Mouse (Mus musculus) myocyte (in vitro differentiated cells): ENCODE data around the gene Zfpl1. TPM values are rescaled to one million over a fixed set of nuclear protein-coding genes. Genes with fewer than 3 reads are reported as not detected.
"Not testable (repeated sequence)": the region's sequence is repeated elsewhere in the genome, so short reads cannot be mapped to it uniquely, and the experiment has no call there.

Experiments used
- H3K27me3 ChIP-seq: one replicate; pipeline ENCODE4 v1.6.1; 2011; ENCODE audit not compliant: control insufficient read depth, insufficient read depth, insufficient read length
- H3K36me3 ChIP-seq: one replicate; pipeline ENCODE4 v1.6.1; 2011; ENCODE audit not compliant: control insufficient read depth, insufficient read depth
- H3K4me2 ChIP-seq: one replicate; pipeline ENCODE4 v1.6.1; 2011; ENCODE audit warnings: low read depth, control low read depth
- H3K4me3 ChIP-seq: one replicate; pipeline ENCODE4 v1.5.1; 2011; ENCODE audit warnings: mild to moderate bottlenecking, control low read depth, moderate library complexity
- H3K79me2 ChIP-seq: one replicate; pipeline ENCODE4 v1.6.1; 2011; ENCODE audit not compliant: control insufficient read depth, insufficient read depth
- H3ac ChIP-seq: one replicate; pipeline ENCODE4 v1.6.1; 2011; ENCODE audit not compliant: control insufficient read depth, insufficient read length
- CEBPB ChIP-seq: IDR thresholded peaks from 2 replicates; pipeline ENCODE4 v1.6.1; 2011; ENCODE audit warnings: mild to moderate bottlenecking, moderate library complexity; ENCODE audit not compliant: poor library complexity, insufficient read depth, severe bottlenecking
- E2F4 ChIP-seq: IDR thresholded peaks from one replicate; pipeline ENCODE4 v1.6.1; 2011; ENCODE audit warnings: mild to moderate bottlenecking, control low read depth, moderate library complexity; ENCODE audit not compliant: insufficient read depth
- MAX ChIP-seq: IDR thresholded peaks from one replicate; pipeline ENCODE4 v1.6.1; 2011; ENCODE audit warnings: low read depth, mild to moderate bottlenecking, control low read depth
- MYOD1 ChIP-seq, 3 experiments: IDR thresholded peaks; one replicate each; pipeline ENCODE4 v1.6.1; 2011; ENCODE audit warnings: control low read depth in 2 of 3, low read depth in 2 of 3, mild to moderate bottlenecking in 2 of 3, moderate library complexity in 1 of 3; ENCODE audit not compliant: insufficient read length in 2 of 3, control insufficient read depth in 1 of 3
- MYOG ChIP-seq, 3 experiments: IDR thresholded peaks; one replicate each; pipeline ENCODE4 v1.6.1; 2011; ENCODE audit warnings: control low read depth in 2 of 3, low read depth in 2 of 3, mild to moderate bottlenecking in 2 of 3; ENCODE audit not compliant: insufficient read length in 2 of 3, control insufficient read depth in 1 of 3, insufficient read depth in 1 of 3
- POLR2A ChIP-seq: IDR thresholded peaks from one replicate; pipeline ENCODE4 v1.6.1; 2011; ENCODE audit warnings: low read depth, mild to moderate bottlenecking, control low read depth, moderate library complexity; ENCODE audit not compliant: insufficient read length
- POLR2AphosphoS2 ChIP-seq: IDR thresholded peaks from one replicate; pipeline ENCODE4 v1.6.1; 2011; ENCODE audit warnings: low read depth, control low read depth; ENCODE audit not compliant: insufficient read length
- REST ChIP-seq: IDR thresholded peaks from one replicate; pipeline ENCODE4 v1.6.1; 2011; ENCODE audit warnings: mild to moderate bottlenecking, control low read depth, moderate library complexity; ENCODE audit not compliant: insufficient read depth, insufficient read length
- SRF ChIP-seq: IDR thresholded peaks from one replicate; pipeline ENCODE4 v1.6.1; 2011; ENCODE audit warnings: low read depth; ENCODE audit not compliant: control insufficient read depth, insufficient read length
- TCF12 ChIP-seq: IDR thresholded peaks from one replicate; pipeline ENCODE4 v1.6.1; 2011; ENCODE audit warnings: mild to moderate bottlenecking, control low read depth; ENCODE audit not compliant: poor library complexity, insufficient read depth, severe bottlenecking
- TCF3 ChIP-seq: IDR thresholded peaks from one replicate; pipeline ENCODE4 v1.6.1; 2011; ENCODE audit warnings: low read depth, control low read depth; ENCODE audit not compliant: insufficient read length
- USF1 ChIP-seq: IDR thresholded peaks from one replicate; pipeline ENCODE4 v1.6.1; 2011; ENCODE audit warnings: low read depth, mild to moderate bottlenecking, control low read depth, moderate library complexity
- polyA plus RNA-seq: library from polyadenylated mRNA; unstranded; fragments of >200 nt; fragmentation: generic; extraction: Trizol; gene quantifications from one replicate; pipeline ENCODE4 v1.2.1, GENCODE M21; 2012; ENCODE audit warnings: missing spikeins

The Zfpl1 gene
- polyA plus RNA-seq = 68.5 TPM

GRCm38 (mm10) chr19:6084478-6085248 is at the start of gene Zfpl1, which contains the start of gene Cdca5:
Gene Zfpl1 (minus strand): TSS chr19:6084956.
Gene Cdca5 (plus strand): TSS chr19:6084983.
- H3K79me2 ChIP-seq = peaks cover 47% of the 10 kb centered on the region
- H3ac ChIP-seq = peak within 1 kb of the TSS; percentile 74
- peak within 1 kb of the TSS; percentile 89 for H3K4me3 ChIP-seq
- H3K36me3 ChIP-seq = no peaks in the 10 kb centered on the region
- no peak for TF ChIP-seq TCF3
- no peak for TF ChIP-seq REST
- TF ChIP-seq SRF = peak; percentile 94
- TF ChIP-seq E2F4 = peak; percentile 99
- no peak for TF ChIP-seq TCF12
- peak; percentile 20 for TF ChIP-seq POLR2AphosphoS2
- peak in 2 of 3 experiments; percentile 16 for TF ChIP-seq MYOD1 (IDR thresholded peaks at IDR 0.05; ENCODE audit: control insufficient read depth in 1 of 3, insufficient read length in 2 of 3, low read depth in 2 of 3)
- TF ChIP-seq MYOG (IDR thresholded peaks at IDR 0.05; ENCODE audit: control insufficient read depth in 1 of 3, insufficient read depth in 1 of 3, insufficient read length in 2 of 3, low read depth in 2 of 3) = peak in 2 of 3 experiments; percentile 9 to 63
- TF ChIP-seq CEBPB = no peak
- no peak for TF ChIP-seq MAX
- TF ChIP-seq USF1 = no peak
- TF ChIP-seq POLR2A = peak; percentile 64
- H3K27me3 ChIP-seq = no peaks in the 10 kb centered on the region
- peak within 1 kb of the TSS; percentile 97 for H3K4me2 ChIP-seq

- not testable (repeated sequence) for H3ac ChIP-seq, H3K4me3 ChIP-seq, H3K27me3 ChIP-seq, H3K4me2 ChIP-seq, H3K79me2 ChIP-seq, H3K36me3 ChIP-seq
These were observed 48.4 kb upstream of the Zfpl1 start for GRCm38 (mm10) chr19:6133197-6133596.

GRCm38 (mm10) chr19:6132171-6132827 is 47.5 kb upstream of the Zfpl1 start:
- no peak overlapping the region for H3K4me3 ChIP-seq
- no peaks in the 10 kb centered on the region for H3K27me3 ChIP-seq
- no peak for TF ChIP-seq TCF3
- TF ChIP-seq MYOG (IDR thresholded peaks at IDR 0.05; ENCODE audit: control insufficient read depth in 1 of 3, insufficient read depth in 1 of 3, insufficient read length in 2 of 3, low read depth in 2 of 3) = no peak
- TF ChIP-seq POLR2A = no peak
- no peak for TF ChIP-seq POLR2AphosphoS2
- no peak for TF ChIP-seq USF1
- no peak for TF ChIP-seq SRF
- no peak for TF ChIP-seq E2F4
- TF ChIP-seq MAX = no peak
- no peak for TF ChIP-seq REST
- no peak for TF ChIP-seq TCF12
- TF ChIP-seq MYOD1 (IDR thresholded peaks at IDR 0.05; ENCODE audit: control insufficient read depth in 1 of 3, insufficient read length in 2 of 3, low read depth in 2 of 3) = no peak
- TF ChIP-seq CEBPB = no peak
- no peaks in the 10 kb centered on the region for H3K79me2 ChIP-seq
- no peak overlapping the region for H3K4me2 ChIP-seq
- peaks cover 4% of the 10 kb centered on the region for H3K36me3 ChIP-seq
- H3ac ChIP-seq = no peak overlapping the region

GRCm38 (mm10) chr19:6130414-6131128 is 45.8 kb upstream of the Zfpl1 start:
- H3K4me2 ChIP-seq, H3K36me3 ChIP-seq, H3ac ChIP-seq, H3K4me3 ChIP-seq, H3K27me3 ChIP-seq, H3K79me2 ChIP-seq: not testable (repeated sequence)

- H3K36me3 ChIP-seq = no peaks in the 10 kb centered on the region
- H3K4me2 ChIP-seq = peak within 1 kb of the TSS; percentile 84
- TF ChIP-seq MAX (peak; percentile 3), E2F4 (no peak), MYOD1 (IDR thresholded peaks at IDR 0.05; ENCODE audit: control insufficient read depth in 1 of 3, insufficient read length in 2 of 3, low read depth in 2 of 3) (no peak), POLR2AphosphoS2 (peak; percentile 68), CEBPB (no peak), MYOG (IDR thresholded peaks at IDR 0.05; ENCODE audit: control insufficient read depth in 1 of 3, insufficient read depth in 1 of 3, insufficient read length in 2 of 3, low read depth in 2 of 3) (peak in 1 of 3 experiments; percentile 11), POLR2A (peak; percentile 78), USF1 (no peak), SRF (no peak)
- H3ac ChIP-seq = no peak within 1 kb of the TSS
- no peaks in the 10 kb centered on the region for H3K27me3 ChIP-seq
- H3K4me3 ChIP-seq = peak within 1 kb of the TSS; percentile 47
- H3K79me2 ChIP-seq = no peaks in the 10 kb centered on the region
These were observed 43.1 kb upstream of the Zfpl1 start, which contains the start of gene Snx15 for GRCm38 (mm10) chr19:6127760-6128341. Gene Snx15 (minus strand): TSS chr19:6128304.
